Mouse (Mus musculus) embryonic fibroblast, embryonic 13.5 days (primary cell): ENCODE results near the gene Baz2a. TPM values are rescaled to one million over a fixed set of nuclear protein-coding genes. Genes with fewer than 3 reads are reported as not detected.

Experiments
- H3K27ac ChIP-seq: 2 replicates; pipeline ENCODE4 v1.5.1; 2012; ENCODE audit warnings: low read length, control low read depth, inconsistent platforms; ENCODE audit not compliant: insufficient read depth
- H3K4me1 ChIP-seq: 2 replicates; pipeline ENCODE4 v1.6.1; 2011; ENCODE audit warnings: low read length; ENCODE audit not compliant: control insufficient read depth, insufficient read depth
- H3K4me3 ChIP-seq: 2 replicates; pipeline ENCODE4 v1.5.1; 2011; ENCODE audit warnings: mild to moderate bottlenecking, control low read depth, low read length; ENCODE audit not compliant: insufficient read depth
- CTCF ChIP-seq: IDR thresholded peaks from 2 replicates; pipeline ENCODE4 v1.5.1; 2011; ENCODE audit warnings: mild to moderate bottlenecking, control low read depth, low read length, moderate library complexity, borderline replicate concordance; ENCODE audit not compliant: insufficient read depth
- POLR2A ChIP-seq: IDR thresholded peaks from 2 replicates; pipeline ENCODE4 v1.6.1; 2011; ENCODE audit warnings: low read depth, mild to moderate bottlenecking, control low read depth, low read length, moderate library complexity
- polyA plus RNA-seq: library from polyadenylated mRNA; stranded (reverse); fragments of >200 nt; gene quantifications from 2 replicates; pipeline ENCODE4 v1.2.4, GENCODE M21; 2011; ENCODE audit warnings: low read depth; ENCODE audit not compliant: missing spikeins, insufficient read length

Gene Baz2a
- polyA plus RNA-seq, 1 experiment, result 32.4 TPM

DNA sequence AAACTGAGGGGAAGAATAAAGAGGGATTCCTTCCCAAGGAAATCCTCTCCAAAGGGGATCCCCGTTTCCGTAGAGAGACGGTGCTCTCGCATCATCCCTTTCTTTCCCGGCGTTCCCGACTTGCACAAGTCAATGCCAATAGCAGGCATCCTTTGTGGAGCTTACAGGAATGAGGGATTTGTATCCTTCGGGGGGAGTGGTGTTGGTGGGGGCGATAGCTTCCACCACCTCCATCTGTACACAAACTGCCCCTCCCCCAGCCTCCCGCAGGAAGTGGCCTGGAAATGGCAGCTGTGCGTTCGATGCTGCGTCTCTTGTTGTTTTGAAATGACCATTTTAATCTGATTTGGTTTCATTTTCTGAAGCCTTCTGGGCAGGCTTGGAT lies 6.2 kb downstream of the Baz2a start:
- peaks cover 5% of the 10 kb centered on the region; the same call in 1 of the 2 replicates for H3K4me1 ChIP-seq
- TF ChIP-seq CTCF, result no peak
- TF ChIP-seq POLR2A, result 0 out of 2 replicates have a peak, but pooled peaks have one; percentile 14
- peak overlapping the region; percentile 61 for H3K4me3 ChIP-seq
- H3K27ac ChIP-seq, result peak overlapping the region; percentile 1

DNA sequence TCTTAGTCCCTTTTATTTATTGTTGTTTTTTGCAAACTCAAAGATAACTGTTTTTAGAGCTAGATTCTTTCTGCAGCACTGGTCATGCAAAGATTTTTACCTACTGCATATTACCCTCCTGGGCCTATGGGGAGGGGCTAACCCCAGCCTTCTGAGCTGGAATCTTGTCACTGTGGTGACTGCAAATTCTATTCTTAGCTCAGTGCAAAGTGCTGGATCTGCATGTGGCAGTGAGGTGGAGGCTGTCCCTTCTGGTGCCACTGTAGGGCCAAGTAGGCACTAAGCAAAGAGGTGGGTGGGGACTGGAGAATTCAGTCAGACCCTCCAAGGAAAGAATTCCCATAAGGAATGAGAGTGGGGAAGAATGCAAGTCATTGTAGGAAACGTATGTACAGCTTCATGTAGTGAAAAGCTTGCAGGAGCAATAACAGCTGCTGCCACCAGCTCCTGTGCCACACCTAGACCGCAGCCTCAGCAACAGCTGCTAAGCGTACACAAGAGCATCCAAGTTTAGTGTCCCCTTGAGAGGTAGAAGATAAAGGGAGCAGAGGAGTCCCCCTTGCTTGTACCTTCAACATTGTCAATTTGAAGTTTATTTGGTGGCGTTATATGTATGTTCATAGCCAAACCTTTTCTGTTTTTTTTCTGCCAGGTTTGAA lies 18.9 kb downstream of the Baz2a start:
- TF ChIP-seq CTCF, result no peak
- Histone ChIP-seq H3K27ac (no peak overlapping the region), H3K4me3 (no peak overlapping the region), H3K4me1 (no peaks in the 10 kb centered on the region)

- TF ChIP-seq POLR2A (no peak), CTCF (no peak)
- Histone ChIP-seq H3K4me3 (no peak overlapping the region), H3K27ac (no peak overlapping the region), H3K4me1 (no peaks in the 10 kb centered on the region)
Observed at GRCm38 (mm10) chr10:128111227-128111626, 19.9 kb downstream of the Baz2a start.

- TF ChIP-seq POLR2A (no peak), CTCF (no peak)
- H3K4me1 ChIP-seq, result no peaks in the 10 kb centered on the region
- no peak overlapping the region for H3K4me3 ChIP-seq
- H3K27ac ChIP-seq, result no peak overlapping the region
Observed at GRCm38 (mm10) chr10:128123833-128124232, 32.5 kb downstream of the Baz2a start.

DNA sequence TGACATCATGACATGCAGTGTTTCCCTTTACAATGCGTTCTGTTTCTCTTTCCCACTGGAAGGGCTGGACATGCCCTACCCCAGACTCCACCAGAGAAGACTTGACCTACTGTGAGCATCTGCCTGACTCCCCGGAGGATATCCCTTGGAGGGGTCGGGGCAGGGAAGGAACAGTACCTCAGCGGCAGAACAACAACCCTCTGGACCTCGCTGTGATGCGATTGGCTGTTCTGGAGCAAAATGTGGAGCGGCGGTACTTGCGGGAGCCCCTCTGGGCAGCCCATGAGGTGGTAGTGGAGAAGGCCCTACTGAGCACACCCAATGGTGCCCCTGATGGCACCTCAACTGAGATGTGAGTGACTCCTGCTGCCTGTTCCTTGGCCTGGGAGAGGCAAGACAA lies 33.5 kb downstream of the Baz2a start:
- Histone ChIP-seq H3K27ac (no peak overlapping the region), H3K4me1 (no peaks in the 10 kb centered on the region), H3K4me3 (no peak overlapping the region)
- TF ChIP-seq POLR2A (no peak), CTCF (no peak)

GRCm38 (mm10) chr10:128125951-128126350 lies 34.6 kb downstream of the Baz2a start:
- Histone ChIP-seq H3K4me1 (no peaks in the 10 kb centered on the region), H3K4me3 (no peak overlapping the region), H3K27ac (no peak overlapping the region)
- TF ChIP-seq CTCF (no peak), POLR2A (no peak)

GRCm38 (mm10) chr10:128127497-128127896 lies 36.1 kb downstream of the Baz2a start:
- Histone ChIP-seq H3K4me1 (no peaks in the 10 kb centered on the region), H3K27ac (no peak overlapping the region), H3K4me3 (no peak overlapping the region)
- no peak for TF ChIP-seq POLR2A
- TF ChIP-seq CTCF, result no peak

DNA sequence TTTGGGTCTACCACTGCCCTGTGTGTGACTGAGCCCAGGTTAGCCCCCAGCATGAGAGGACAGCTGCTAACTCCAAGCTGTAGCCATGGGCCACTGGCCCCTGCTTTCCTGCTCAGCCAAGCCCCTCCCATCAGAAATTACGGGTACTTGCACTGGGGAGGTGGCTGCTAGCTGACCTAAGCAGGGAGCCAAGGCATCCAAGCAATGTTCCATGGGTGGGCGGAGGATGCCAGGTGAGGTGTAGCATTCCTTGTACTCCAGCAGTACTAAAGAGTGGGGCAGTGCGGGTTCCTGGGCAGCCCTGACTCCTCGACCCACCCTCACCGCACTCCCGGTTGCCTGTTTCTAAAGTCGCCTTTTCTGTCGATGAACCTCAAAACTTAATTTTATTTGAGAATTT lies 36.8 kb downstream of the Baz2a start:
- no peak for TF ChIP-seq POLR2A
- TF ChIP-seq CTCF, result no peak
- Histone ChIP-seq H3K4me3 (no peak overlapping the region), H3K4me1 (no peaks in the 10 kb centered on the region), H3K27ac (no peak overlapping the region)

DNA sequence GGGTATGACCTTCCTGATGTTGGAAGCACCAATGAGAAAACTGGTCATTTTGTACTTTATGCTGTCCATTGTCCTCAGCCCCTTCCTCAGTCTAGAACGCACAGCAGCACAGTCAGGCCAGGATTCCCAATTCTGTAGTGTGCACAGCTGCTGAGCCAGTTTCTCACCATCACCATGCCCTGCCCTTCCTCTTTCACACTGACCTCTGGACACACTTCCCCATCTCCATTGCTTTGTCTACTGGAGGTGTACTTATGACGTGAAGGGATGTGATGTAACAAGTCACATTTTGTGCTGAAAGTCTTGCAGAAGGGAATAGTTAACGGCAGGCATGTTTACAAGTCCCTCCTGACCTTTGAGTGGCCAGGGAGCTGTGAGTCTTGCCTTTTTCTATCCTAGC lies 39.9 kb downstream of the Baz2a start:
- TF ChIP-seq POLR2A, result no peak
- no peak for TF ChIP-seq CTCF
- Histone ChIP-seq H3K27ac (no peak overlapping the region), H3K4me1 (no peaks in the 10 kb centered on the region), H3K4me3 (no peak overlapping the region)

DNA sequence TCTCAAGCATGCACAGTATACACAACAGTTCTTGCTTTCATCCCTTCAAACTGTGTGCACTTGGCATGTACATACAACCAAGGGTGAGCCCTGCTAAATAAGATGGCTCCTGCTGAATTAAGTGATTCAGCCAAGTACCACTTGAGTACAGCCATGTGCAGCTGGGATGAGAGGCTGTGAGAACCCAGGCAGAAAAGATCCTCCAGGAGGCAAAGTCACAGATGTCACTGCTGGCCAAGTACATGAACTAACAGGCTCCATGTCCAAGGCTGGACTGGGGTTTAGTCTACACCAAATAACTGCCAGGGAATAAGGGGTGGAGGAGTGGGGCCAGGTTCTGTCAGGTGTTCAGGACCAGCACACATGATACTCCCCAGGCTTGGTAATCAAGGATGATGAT lies 40.4 kb downstream of the Baz2a start:
- no peaks in the 10 kb centered on the region for H3K4me1 ChIP-seq
- H3K4me3 ChIP-seq, result no peak overlapping the region
- H3K27ac ChIP-seq, result no peak overlapping the region
- TF ChIP-seq CTCF (no peak), POLR2A (no peak)
